Mouse (Mus musculus) hindbrain, embryonic 13.5 days (tissue): ENCODE results near the gene Xrcc4. TPM values are rescaled to one million over a fixed set of nuclear protein-coding genes. Genes with fewer than 3 reads are reported as not detected.

Source experiments
- polyA plus RNA-seq: library from polyadenylated mRNA; unstranded; fragments of >200 nt; fragmentation: Nextera tagmentation; extraction: Ambion mirVana; gene quantifications from 2 replicates; pipeline ENCODE4 v1.2.1, GENCODE M21; 2015

Xrcc4 gene
- polyA plus RNA-seq, 1 experiment from 2014 or later, result 17.2 TPM

Other genes starting within 250 kb of the Xrcc4 start
- 49.9 and 50.0 TPM in 2 replicates for gene Tmem167, start 485 bp downstream of the Xrcc4 start, polyA plus RNA-seq